Mouse (Mus musculus) lung, adult 2 months (tissue): ENCODE measurements around the gene Wdr18.

Experiments
- CTCF ChIP-seq: fragments of 200-500 bp; IDR thresholded peaks from 2 replicates; pipeline ENCODE4 v1.5.1; 2011; ENCODE audit warnings: mild to moderate bottlenecking, low read length, control low read depth; ENCODE audit not compliant: insufficient read depth
- POLR2A ChIP-seq: fragments of 200-500 bp; IDR thresholded peaks from 2 replicates; pipeline ENCODE4 v1.6.1; 2011; ENCODE audit warnings: low read depth, mild to moderate bottlenecking, control low read depth, low read length, borderline replicate concordance; ENCODE audit errors: extremely low read depth

GRCm38 (mm10) chr10:79956643-79957154, 3.3 kb upstream of the Wdr18 start:
- TF ChIP-seq POLR2A (no peak), CTCF (no peak)
